Mouse (Mus musculus) skeletal muscle tissue, postnatal 0 days (tissue): Measurements from ENCODE around the gene Cyp2j6. TPM values are rescaled to one million over a fixed set of nuclear protein-coding genes. Genes with fewer than 3 reads are reported as not detected.

Source experiments
- polyA plus RNA-seq: library from polyadenylated mRNA; unstranded; fragments of >200 nt; fragmentation: Nextera tagmentation; extraction: Ambion mirVana; gene quantifications from 2 replicates; pipeline ENCODE4 v1.2.1, GENCODE M21; 2015

Gene Cyp2j6
- polyA plus RNA-seq, result 4.0 and 5.4 TPM in 2 replicates

GRCm38 (mm10) chr4:96553133-96553819 lies at the start of gene Cyp2j6:
TSS of gene Cyp2j6 (minus strand) at chr4:96553661.

GRCm38 (mm10) chr4:96590911-96591790 lies 37.7 kb upstream of the Cyp2j6 start, which contains the start of gene Cyp2j9:
TSS of gene Cyp2j9 (minus strand) at chr4:96591578.

GRCm38 (mm10) chr4:96507286-96507685 lies 46.2 kb downstream of the Cyp2j6 start, which contains the start of gene Cyp2j8:
TSS of gene Cyp2j8 (minus strand) at chr4:96507386.

Other genes starting within 250 kb of the Cyp2j6 start
- gene Cyp2j11, start 205.0 kb downstream of the Cyp2j6 start, polyA plus RNA-seq, result 0.08 TPM in 1 of 2 replicates, not detected in the other
- not detected in 2 replicates for gene Cyp2j8, start 46.3 kb downstream of the Cyp2j6 start, polyA plus RNA-seq
- 3.1 and 3.5 TPM in 2 replicates for gene Cyp2j9, start 37.9 kb upstream of the Cyp2j6 start, polyA plus RNA-seq
- not detected in 2 replicates for gene Cyp2j5, start 110.5 kb upstream of the Cyp2j6 start, polyA plus RNA-seq
- gene Gm12695, start 231.5 kb upstream of the Cyp2j6 start, polyA plus RNA-seq, result not detected in 2 replicates